Mouse (Mus musculus): ENCODE results near the gene Pld6.
"Not testable (repeated sequence)": the region's sequence is repeated elsewhere in the genome, so short reads cannot be mapped to it uniquely, and the experiment has no call there.

Pld6 gene

DNA sequence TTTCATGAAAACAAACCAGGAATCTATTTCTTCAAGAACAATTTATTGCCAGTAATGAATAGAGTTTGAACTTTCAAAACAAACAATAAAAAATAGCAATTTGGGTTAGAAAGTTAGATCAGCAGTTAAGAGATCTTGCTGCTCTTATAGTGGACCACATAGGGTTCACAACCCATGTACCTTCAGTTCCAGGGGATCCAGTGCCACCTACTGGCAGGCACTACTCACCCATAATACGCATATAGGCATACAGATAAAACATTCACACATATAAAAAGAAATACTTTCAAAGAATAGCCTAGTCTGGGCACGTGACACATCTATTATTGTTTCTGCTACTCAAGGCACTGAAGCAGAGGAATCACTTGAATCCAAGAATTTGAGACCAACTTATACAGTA is 40.8 kb downstream of the Pld6 start:
- DNase-seq (ENCODE audit: low spot score), result no peak

DNA sequence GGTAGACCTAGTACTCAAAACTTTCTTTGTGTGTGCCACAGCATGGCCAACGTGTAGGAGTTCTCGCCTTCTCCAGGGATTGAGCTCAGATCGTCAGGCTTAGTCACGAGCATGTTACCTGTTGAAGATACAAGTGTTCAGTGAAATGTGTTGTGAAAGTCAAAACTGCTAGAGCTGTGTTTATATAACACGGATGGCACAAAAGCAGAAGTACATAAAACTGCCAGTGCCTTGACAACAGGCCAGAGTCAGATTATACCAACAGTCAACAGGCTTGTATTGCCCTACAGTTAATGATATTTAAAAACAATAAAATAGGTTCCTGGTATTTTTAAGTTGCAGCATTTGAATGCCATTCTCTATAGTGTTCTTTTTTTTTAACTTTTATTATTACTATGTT is 41.6 kb downstream of the Pld6 start:
- DNase-seq (ENCODE audit: low spot score), result no peak

DNA sequence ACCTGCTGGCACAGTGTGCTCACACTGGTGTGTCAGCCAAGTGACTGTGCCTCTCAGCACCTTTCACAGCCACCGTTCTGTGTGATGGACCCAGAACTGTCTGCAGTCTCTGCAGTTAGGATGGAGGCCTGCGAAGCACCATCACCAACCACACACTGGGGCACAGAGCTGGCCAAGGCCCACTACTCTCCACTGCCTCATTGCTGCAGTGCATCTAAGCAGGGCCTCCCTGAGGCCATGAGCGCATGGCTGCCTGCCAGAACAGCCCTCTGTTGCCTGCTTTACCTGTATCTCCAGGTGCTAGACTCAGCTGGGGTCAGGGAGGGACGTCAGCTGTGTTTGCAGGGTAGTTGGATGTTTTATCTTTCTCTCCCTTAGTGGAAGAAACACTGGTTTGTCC is 43.1 kb downstream of the Pld6 start:
- no peak for DNase-seq (ENCODE audit: low spot score)

DNA sequence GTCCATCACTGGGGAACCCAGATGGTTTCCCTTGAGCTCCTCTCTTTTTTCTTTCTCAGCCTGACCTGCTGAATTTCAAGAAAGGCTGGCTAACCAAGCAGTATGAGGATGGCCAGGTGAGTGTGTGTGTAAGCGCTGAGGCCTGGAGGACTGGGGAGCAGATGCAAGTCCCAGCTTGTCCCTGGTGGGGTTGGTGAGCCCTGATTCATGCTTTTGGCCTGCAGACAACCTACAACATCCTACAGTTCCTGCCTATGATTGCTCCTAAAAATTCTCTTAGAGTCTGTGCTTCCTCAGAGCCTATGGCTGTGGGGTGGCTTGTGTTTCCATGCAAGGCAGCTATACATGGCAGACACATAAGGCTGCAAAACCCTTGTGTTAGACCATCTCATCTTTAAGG is 43.7 kb downstream of the Pld6 start:
- DNase-seq (ENCODE audit: low spot score), result no peak

DNA sequence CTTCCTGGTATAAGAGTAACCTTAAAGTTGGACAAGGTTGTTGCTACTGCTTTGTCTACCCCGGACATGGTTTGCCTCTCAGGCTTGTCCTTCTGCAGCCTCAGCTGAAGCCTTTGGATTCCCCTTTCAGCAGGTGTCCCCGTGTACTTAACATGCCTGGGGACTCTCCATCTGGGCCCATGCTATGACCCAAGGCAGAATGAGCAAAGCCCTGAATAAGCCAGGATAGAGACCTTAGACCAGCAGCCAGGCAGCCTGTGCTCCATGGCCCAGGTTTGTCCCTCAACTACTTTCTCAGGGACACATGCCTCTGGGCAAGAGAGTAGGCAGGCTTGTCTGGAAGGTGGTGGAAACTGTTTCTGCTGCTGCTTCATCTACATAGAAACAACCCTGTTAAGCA is 44.1 kb downstream of the Pld6 start:
- DNase-seq (ENCODE audit: low spot score), result no peak

DNA sequence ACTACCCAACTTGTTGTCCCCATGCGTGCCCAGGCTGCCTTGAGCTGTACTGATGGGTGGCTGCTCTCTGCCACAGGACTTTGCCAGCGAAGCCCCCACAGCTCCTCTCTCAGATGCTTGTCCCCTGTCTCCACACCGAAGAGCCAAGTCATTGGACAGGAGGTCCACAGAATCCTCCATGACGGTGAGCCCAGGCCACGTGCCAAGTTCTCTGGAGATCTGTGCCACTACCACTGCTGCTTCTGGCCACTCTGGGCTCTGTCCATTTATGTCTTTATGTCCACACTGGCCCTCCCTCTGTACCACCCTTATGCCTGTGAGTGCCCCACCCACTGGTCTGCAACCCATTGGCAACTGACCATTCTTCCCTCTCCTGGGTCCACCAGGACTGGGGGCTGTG is 45.5 kb downstream of the Pld6 start:
- DNase-seq (ENCODE audit: low spot score), result no peak

DNA sequence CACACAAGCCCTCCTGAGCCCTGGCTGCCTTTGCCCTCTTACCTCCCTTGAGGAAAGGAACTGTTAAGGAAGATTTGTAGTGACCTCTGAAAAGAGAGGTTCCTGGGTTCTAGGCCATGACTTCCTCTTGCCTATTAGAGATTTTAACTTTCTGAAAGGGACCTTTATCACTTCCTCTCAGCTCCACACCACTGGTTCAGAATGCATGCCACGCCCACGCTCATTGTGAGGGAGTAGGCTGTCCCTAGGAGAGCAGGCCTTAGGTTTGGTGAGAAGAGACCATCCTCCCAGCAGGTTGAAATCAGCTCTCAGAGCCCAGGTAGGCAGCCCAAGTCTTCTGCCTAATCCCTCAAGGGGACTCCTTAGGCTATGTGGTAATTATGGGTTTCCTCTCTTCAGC is 47.4 kb downstream of the Pld6 start:
- no peak for DNase-seq (ENCODE audit: low spot score)

DNA sequence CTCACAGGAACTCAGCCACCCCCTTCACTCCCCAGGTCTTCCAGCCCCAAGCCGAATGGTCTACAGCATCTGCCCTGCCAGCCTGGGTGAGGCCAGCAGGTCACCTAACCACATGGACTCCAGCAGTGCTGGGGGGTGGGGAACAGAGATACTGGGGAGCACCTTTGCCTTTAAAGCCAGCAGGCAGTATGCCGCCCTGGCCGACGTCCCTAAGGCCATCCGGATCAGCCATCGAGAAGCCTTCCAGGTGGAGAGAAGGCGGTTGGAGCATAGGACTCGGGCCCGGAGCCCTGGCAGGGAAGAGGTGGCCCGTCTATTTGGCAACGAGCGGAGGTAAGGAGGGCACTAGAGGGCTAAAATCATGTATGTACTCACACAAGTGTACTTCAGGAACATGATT is 50.2 kb downstream of the Pld6 start:
- DNase-seq (ENCODE audit: low spot score), result no peak

DNA sequence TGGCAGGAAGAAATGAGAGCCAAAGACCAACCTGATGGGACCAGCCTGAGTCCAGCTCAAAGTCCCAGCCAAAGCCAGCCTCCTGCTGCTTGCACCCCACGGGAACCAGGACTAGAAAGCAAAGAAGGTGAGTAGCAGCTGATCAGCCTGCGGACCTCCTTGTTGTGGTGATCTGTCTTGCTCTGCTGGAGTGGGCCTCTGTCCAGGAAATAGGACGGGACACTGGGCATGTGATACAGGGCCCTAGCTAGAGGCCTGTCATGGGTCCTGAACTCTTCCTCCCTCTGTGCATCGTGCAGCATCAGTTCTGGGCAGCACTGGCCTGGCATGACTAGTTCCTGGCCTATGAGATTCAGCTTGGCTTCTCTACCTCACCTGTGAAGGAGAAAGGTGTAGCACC is 51.5 kb downstream of the Pld6 start:
- DNase-seq (ENCODE audit: low spot score), result not testable (repeated sequence)

DNA sequence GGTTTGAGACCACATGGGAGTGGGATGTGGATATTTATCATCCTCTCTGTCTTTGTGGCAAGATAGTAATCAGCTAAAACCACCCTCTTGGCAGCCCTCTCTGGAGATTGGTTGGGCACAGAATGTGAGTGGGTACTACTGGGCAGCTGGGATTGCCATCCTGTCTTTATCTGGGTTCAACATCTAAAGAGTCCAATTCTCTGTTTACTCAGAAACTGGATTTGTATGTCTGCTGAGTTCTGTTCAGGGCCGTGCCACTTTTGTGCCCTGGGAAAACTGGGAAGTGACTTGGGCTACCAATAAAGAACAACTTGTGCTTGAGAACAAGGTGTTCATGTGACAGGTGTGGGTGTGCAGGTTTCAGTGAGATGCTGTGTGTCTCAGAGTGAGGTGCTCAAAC is 53.1 kb downstream of the Pld6 start:
- DNase-seq (ENCODE audit: low spot score), result no peak

Data from yolk sac, embryonic 10.5 days (tissue).